19 mouse cellular contexts compared by ENCODE assay signal in genomic region chr4:7199052-7199451, GRCm38 (mm10).
DNase-seq lines count a peak whose midpoint lies in the region; ATAC-seq and TF ChIP-seq lines count a peak whose summit lies in the region.
"Had no signal": no experiment of that assay in that cellular context is flagged by ENCODE, and none has a peak within 500 bp of the region (broad histone marks: within the 10 kb centered on the region; RNA-seq: fewer than 3 reads in every experiment).

No protein-coding gene starts in this region.

- intact Hi-C loops in left cerebral cortex, adult 2 months (cut with DNase I): loop anchor here (10.0 kb wide), 1 partner anchor 384 kb away; no protein-coding TSS in a partner anchor

- ATAC-seq in megakaryocyte-erythroid progenitor cell, adult 5-6 weeks (replicated peaks; ENCODE audit: low FRiP score, low TSS enrichment, poor library complexity, severe bottlenecking): no peak
- ATAC-seq: intestine, embryonic 15.5 days; liver, postnatal 0 days had no signal

- no peak overlapping the region for H3K4me3 ChIP-seq in left cerebral cortex, adult 2 months
- H3K4me3 ChIP-seq: hindbrain, embryonic 13.5 days; intestine, embryonic 15.5 days; limb, embryonic 10.5 days; megakaryocyte, embryonic 14.5 days had no signal

- no peak for DNase-seq in left cerebral cortex, adult 2 months (ENCODE audit: extremely low spot score in 1 of 2, low spot score in 2 of 2)
- no peak for DNase-seq in left cerebral cortex, adult 18-20 months (ENCODE audit: low spot score in 2 of 2)
- DNase-seq in CD4-positive helper T cell, adult 2 months (ENCODE audit: low read depth, low spot score): peak; percentile 27
- DNase-seq in T-cell, adult 2 months (ENCODE audit: low spot score): peak; percentile 3
- DNase-seq in induced T-regulatory cell, adult 2 months (ENCODE audit: low read depth): peak; percentile 39
- DNase-seq in lung, postnatal 10 days: no peak
- DNase-seq: adrenal gland, adult 2 months; cerebellum, adult 9-11 months; heart, postnatal 10 days; kidney, postnatal 4 days; liver, postnatal 0 days; right cerebral cortex, postnatal 4 days; thymus, postnatal 14 days had no signal

- TF ChIP-seq CTCF in left cerebral cortex, adult 2 months (IDR thresholded peaks at IDR 0.05): no peak

- peak overlapping the region; percentile 81 for H3K27ac ChIP-seq in left cerebral cortex, adult 2 months
- H3K27ac ChIP-seq: hindbrain, embryonic 13.5 days; intestine, embryonic 15.5 days; limb, embryonic 10.5 days; stomach, postnatal 0 days had no signal

Comparison
In these comparisons a context has a peak if more than half of its experiments do, and no peak if none do; other contexts are left out.
1. DNase-seq: peak in CD4-positive helper T cell, adult 2 months (single experiment), T-cell, adult 2 months (single experiment) and induced T-regulatory cell, adult 2 months (single experiment); none in left cerebral cortex, adult 2 months (0 of 2), left cerebral cortex, adult 18-20 months (0 of 2) and lung, postnatal 10 days (single experiment).